Mouse (Mus musculus): ENCODE results near the gene Fsip1. TPM values are rescaled to one million over a fixed set of nuclear protein-coding genes. Genes with fewer than 3 reads are reported as not detected.

The Fsip1 gene
- polyA plus RNA-seq, 1 experiment = 0.14 TPM

GRCm38 (mm10) chr2:118127516-118128288 lies 129.1 kb downstream of the Fsip1 start:
- no peak overlapping the region for H3K4me2 ChIP-seq (ENCODE audit: low read depth)
- TF ChIP-seq USF1 (IDR thresholded peaks at IDR 0.05; ENCODE audit: low read depth) = no peak
- TF ChIP-seq SRF (IDR thresholded peaks at IDR 0.05; ENCODE audit: control insufficient read depth, insufficient read length, low read depth) = no peak
- no peak for TF ChIP-seq REST (IDR thresholded peaks at IDR 0.05; ENCODE audit: insufficient read depth, insufficient read length)
- TF ChIP-seq CEBPB (IDR thresholded peaks at IDR 0.05; ENCODE audit: insufficient read depth, poor library complexity, severe bottlenecking) = no peak
- H3K4me3 ChIP-seq = no peak overlapping the region
- no peaks in the 10 kb centered on the region for H3K27me3 ChIP-seq (ENCODE audit: control insufficient read depth, insufficient read depth, insufficient read length)
- no peak overlapping the region for H3ac ChIP-seq (ENCODE audit: control insufficient read depth, insufficient read length)
- H3K36me3 ChIP-seq (ENCODE audit: control insufficient read depth, insufficient read depth) = peaks cover 44% of the 10 kb centered on the region
- H3K79me2 ChIP-seq (ENCODE audit: control insufficient read depth, insufficient read depth) = no peaks in the 10 kb centered on the region

- no peaks in the 10 kb centered on the region for H3K27me3 ChIP-seq (ENCODE audit: control insufficient read depth, insufficient read depth, insufficient read length)
- H3K4me2 ChIP-seq (ENCODE audit: low read depth) = no peak overlapping the region
- H3K79me2 ChIP-seq (ENCODE audit: control insufficient read depth, insufficient read depth) = no peaks in the 10 kb centered on the region
- peaks cover 60% of the 10 kb centered on the region for H3K36me3 ChIP-seq (ENCODE audit: control insufficient read depth, insufficient read depth)
- no peak for TF ChIP-seq USF1 (IDR thresholded peaks at IDR 0.05; ENCODE audit: low read depth)
- no peak for TF ChIP-seq REST (IDR thresholded peaks at IDR 0.05; ENCODE audit: insufficient read depth, insufficient read length)
- no peak for TF ChIP-seq TCF12 (IDR thresholded peaks at IDR 0.05; ENCODE audit: insufficient read depth, poor library complexity, severe bottlenecking)
- TF ChIP-seq SRF (IDR thresholded peaks at IDR 0.05; ENCODE audit: control insufficient read depth, insufficient read length, low read depth) = no peak
- TF ChIP-seq TCF3 (IDR thresholded peaks at IDR 0.05; ENCODE audit: insufficient read length, low read depth) = no peak
- no peak for TF ChIP-seq MAX (IDR thresholded peaks at IDR 0.05; ENCODE audit: low read depth)
- TF ChIP-seq E2F4 (IDR thresholded peaks at IDR 0.05; ENCODE audit: insufficient read depth) = no peak
- no peak for TF ChIP-seq POLR2AphosphoS2 (IDR thresholded peaks at IDR 0.05; ENCODE audit: insufficient read length, low read depth)
- TF ChIP-seq CEBPB (IDR thresholded peaks at IDR 0.05; ENCODE audit: insufficient read depth, poor library complexity, severe bottlenecking) = no peak
- TF ChIP-seq MYOD1 (IDR thresholded peaks at IDR 0.05; ENCODE audit: control insufficient read depth in 1 of 3, insufficient read length in 2 of 3, low read depth in 2 of 3) = no peak
- no peak for TF ChIP-seq MYOG (IDR thresholded peaks at IDR 0.05; ENCODE audit: control insufficient read depth in 1 of 3, insufficient read depth in 1 of 3, insufficient read length in 2 of 3, low read depth in 2 of 3)
- TF ChIP-seq POLR2A (IDR thresholded peaks at IDR 0.05; ENCODE audit: insufficient read length, low read depth) = no peak
- H3ac ChIP-seq (ENCODE audit: control insufficient read depth, insufficient read length) = no peak overlapping the region
- H3K4me3 ChIP-seq = no peak overlapping the region
Observed at GRCm38 (mm10) chr2:118125943-118126470, 130.8 kb downstream of the Fsip1 start.

- Histone ChIP-seq H3ac (ENCODE audit: control insufficient read depth, insufficient read length) (no peak overlapping the region), H3K79me2 (ENCODE audit: control insufficient read depth, insufficient read depth) (no peaks in the 10 kb centered on the region), H3K4me2 (ENCODE audit: low read depth) (no peak overlapping the region), H3K4me3 (no peak overlapping the region), H3K36me3 (ENCODE audit: control insufficient read depth, insufficient read depth) (peaks cover 67% of the 10 kb centered on the region), H3K27me3 (ENCODE audit: control insufficient read depth, insufficient read depth, insufficient read length) (no peaks in the 10 kb centered on the region)
- TF ChIP-seq POLR2A (IDR thresholded peaks at IDR 0.05; ENCODE audit: insufficient read length, low read depth) (no peak), REST (IDR thresholded peaks at IDR 0.05; ENCODE audit: insufficient read depth, insufficient read length) (no peak), MYOG (IDR thresholded peaks at IDR 0.05; ENCODE audit: control insufficient read depth in 1 of 3, insufficient read depth in 1 of 3, insufficient read length in 2 of 3, low read depth in 2 of 3) (no peak), E2F4 (IDR thresholded peaks at IDR 0.05; ENCODE audit: insufficient read depth) (no peak), CEBPB (IDR thresholded peaks at IDR 0.05; ENCODE audit: insufficient read depth, poor library complexity, severe bottlenecking) (no peak), TCF12 (IDR thresholded peaks at IDR 0.05; ENCODE audit: insufficient read depth, poor library complexity, severe bottlenecking) (no peak), MYOD1 (IDR thresholded peaks at IDR 0.05; ENCODE audit: control insufficient read depth in 1 of 3, insufficient read length in 2 of 3, low read depth in 2 of 3) (no peak), MAX (IDR thresholded peaks at IDR 0.05; ENCODE audit: low read depth) (no peak), SRF (IDR thresholded peaks at IDR 0.05; ENCODE audit: control insufficient read depth, insufficient read length, low read depth) (no peak), USF1 (IDR thresholded peaks at IDR 0.05; ENCODE audit: low read depth) (no peak)
Observed at GRCm38 (mm10) chr2:118125211-118125939, 131.4 kb downstream of the Fsip1 start.

- Histone ChIP-seq H3K4me3 (no peak overlapping the region), H3K4me2 (ENCODE audit: low read depth) (no peak overlapping the region), H3K79me2 (ENCODE audit: control insufficient read depth, insufficient read depth) (no peaks in the 10 kb centered on the region), H3K36me3 (ENCODE audit: control insufficient read depth, insufficient read depth) (peaks cover 76% of the 10 kb centered on the region), H3ac (ENCODE audit: control insufficient read depth, insufficient read length) (no peak overlapping the region), H3K27me3 (ENCODE audit: control insufficient read depth, insufficient read depth, insufficient read length) (no peaks in the 10 kb centered on the region)
- TF ChIP-seq TCF12 (IDR thresholded peaks at IDR 0.05; ENCODE audit: insufficient read depth, poor library complexity, severe bottlenecking) = no peak
- no peak for TF ChIP-seq USF1 (IDR thresholded peaks at IDR 0.05; ENCODE audit: low read depth)
- TF ChIP-seq MYOG (IDR thresholded peaks at IDR 0.05; ENCODE audit: control insufficient read depth in 1 of 3, insufficient read depth in 1 of 3, insufficient read length in 2 of 3, low read depth in 2 of 3) = no peak
- TF ChIP-seq SRF (IDR thresholded peaks at IDR 0.05; ENCODE audit: control insufficient read depth, insufficient read length, low read depth) = no peak
- no peak for TF ChIP-seq MAX (IDR thresholded peaks at IDR 0.05; ENCODE audit: low read depth)
- TF ChIP-seq MYOD1 (IDR thresholded peaks at IDR 0.05; ENCODE audit: control insufficient read depth in 1 of 3, insufficient read length in 2 of 3, low read depth in 2 of 3) = no peak
- no peak for TF ChIP-seq POLR2AphosphoS2 (IDR thresholded peaks at IDR 0.05; ENCODE audit: insufficient read length, low read depth)
- no peak for TF ChIP-seq POLR2A (IDR thresholded peaks at IDR 0.05; ENCODE audit: insufficient read length, low read depth)
- no peak for TF ChIP-seq TCF3 (IDR thresholded peaks at IDR 0.05; ENCODE audit: insufficient read length, low read depth)
- TF ChIP-seq CEBPB (IDR thresholded peaks at IDR 0.05; ENCODE audit: insufficient read depth, poor library complexity, severe bottlenecking) = no peak
Observed at GRCm38 (mm10) chr2:118124437-118124836, 132.3 kb downstream of the Fsip1 start.
